Mouse (Mus musculus) hindlimb bud, embryonic 11.5 days (tissue): Measurements from ENCODE around the gene Acvr1b.

Experiments
- DNase-seq: peaks from one replicate; pipeline ENCODE4 v3.0.0-alpha.2; 2012; ENCODE audit warnings: low read depth, low spot score; ENCODE audit errors: extremely low spot score

The Acvr1b gene

GRCm38 (mm10) chr15:101174294-101175130 is 645 bp downstream of the Acvr1b start:
- no peak for DNase-seq

- no peak for DNase-seq
These were observed 1.2 kb downstream of the Acvr1b start for GRCm38 (mm10) chr15:101175131-101175460.

GRCm38 (mm10) chr15:101175613-101176283 is 1.9 kb downstream of the Acvr1b start:
- DNase-seq, result no peak

- no peak for DNase-seq
These were observed 2.4 kb downstream of the Acvr1b start for GRCm38 (mm10) chr15:101176284-101176680.

- no peak for DNase-seq
These were observed 3.2 kb downstream of the Acvr1b start for GRCm38 (mm10) chr15:101176795-101177691.

GRCm38 (mm10) chr15:101180363-101181105 is 6.7 kb downstream of the Acvr1b start:
- no peak for DNase-seq

GRCm38 (mm10) chr15:101181106-101181466 is 7.2 kb downstream of the Acvr1b start:
- no peak for DNase-seq

- no peak for DNase-seq
These were observed 7.6 kb downstream of the Acvr1b start for GRCm38 (mm10) chr15:101181500-101181899.

- DNase-seq, result no peak
These were observed 8.8 kb downstream of the Acvr1b start for GRCm38 (mm10) chr15:101182676-101183075.

GRCm38 (mm10) chr15:101184300-101184699 is 10.4 kb downstream of the Acvr1b start:
- no peak for DNase-seq

GRCm38 (mm10) chr15:101185549-101185948 is 11.7 kb downstream of the Acvr1b start:
- DNase-seq, result no peak

GRCm38 (mm10) chr15:101187907-101188306 is 14.0 kb downstream of the Acvr1b start:
- DNase-seq, result no peak

- no peak for DNase-seq
These were observed 16.3 kb downstream of the Acvr1b start for GRCm38 (mm10) chr15:101189981-101190761.

- no peak for DNase-seq
These were observed 16.9 kb downstream of the Acvr1b start for GRCm38 (mm10) chr15:101190762-101191150.

GRCm38 (mm10) chr15:101191459-101192259 is 17.8 kb downstream of the Acvr1b start:
- DNase-seq, result no peak

- DNase-seq, result no peak
These were observed 18.4 kb downstream of the Acvr1b start for GRCm38 (mm10) chr15:101192260-101192640.

GRCm38 (mm10) chr15:101192651-101193050 is 18.8 kb downstream of the Acvr1b start:
- DNase-seq, result no peak

GRCm38 (mm10) chr15:101193971-101194370 is 20.1 kb downstream of the Acvr1b start:
- DNase-seq, result no peak
